Mouse (Mus musculus) spleen, postnatal 0 days (tissue): ENCODE measurements around the gene Opn1sw. TPM values are rescaled to one million over a fixed set of nuclear protein-coding genes. Genes with fewer than 3 reads are reported as not detected.

Experiments used
- polyA plus RNA-seq: library from polyadenylated mRNA; unstranded; fragments of >200 nt; fragmentation: Nextera tagmentation; extraction: Ambion mirVana; gene quantifications from 2 replicates; pipeline ENCODE4 v1.2.1, GENCODE M21; 2015

The Opn1sw gene
- 0.29 and 0.31 TPM in 2 replicates for polyA plus RNA-seq

DNA sequence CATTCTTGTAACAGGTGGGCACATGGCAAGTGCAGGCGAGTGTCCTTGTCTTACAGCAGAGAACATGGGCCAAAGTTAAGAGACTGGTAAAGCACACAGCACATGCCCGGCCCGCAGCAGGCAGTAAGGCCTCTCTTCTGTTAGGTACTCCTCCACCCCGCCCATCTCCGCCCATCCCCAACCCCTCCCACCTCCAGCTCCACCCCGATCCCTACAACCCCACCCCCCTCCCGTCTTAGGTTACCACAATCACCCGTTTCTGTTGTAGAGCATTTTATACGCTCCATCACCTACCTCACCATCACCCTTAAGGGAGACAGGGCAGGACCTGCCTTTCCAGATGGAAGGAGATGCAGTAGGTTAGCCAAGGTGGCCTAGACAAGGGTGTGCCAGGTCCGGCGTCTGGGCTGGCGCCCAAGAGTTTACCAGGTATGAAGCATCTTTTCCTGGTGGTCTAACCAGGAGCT lies at the start of gene Opn1sw:
Opn1sw (minus strand) TSS at position 417 of the 467 bp plus-strand sequence.

DNA sequence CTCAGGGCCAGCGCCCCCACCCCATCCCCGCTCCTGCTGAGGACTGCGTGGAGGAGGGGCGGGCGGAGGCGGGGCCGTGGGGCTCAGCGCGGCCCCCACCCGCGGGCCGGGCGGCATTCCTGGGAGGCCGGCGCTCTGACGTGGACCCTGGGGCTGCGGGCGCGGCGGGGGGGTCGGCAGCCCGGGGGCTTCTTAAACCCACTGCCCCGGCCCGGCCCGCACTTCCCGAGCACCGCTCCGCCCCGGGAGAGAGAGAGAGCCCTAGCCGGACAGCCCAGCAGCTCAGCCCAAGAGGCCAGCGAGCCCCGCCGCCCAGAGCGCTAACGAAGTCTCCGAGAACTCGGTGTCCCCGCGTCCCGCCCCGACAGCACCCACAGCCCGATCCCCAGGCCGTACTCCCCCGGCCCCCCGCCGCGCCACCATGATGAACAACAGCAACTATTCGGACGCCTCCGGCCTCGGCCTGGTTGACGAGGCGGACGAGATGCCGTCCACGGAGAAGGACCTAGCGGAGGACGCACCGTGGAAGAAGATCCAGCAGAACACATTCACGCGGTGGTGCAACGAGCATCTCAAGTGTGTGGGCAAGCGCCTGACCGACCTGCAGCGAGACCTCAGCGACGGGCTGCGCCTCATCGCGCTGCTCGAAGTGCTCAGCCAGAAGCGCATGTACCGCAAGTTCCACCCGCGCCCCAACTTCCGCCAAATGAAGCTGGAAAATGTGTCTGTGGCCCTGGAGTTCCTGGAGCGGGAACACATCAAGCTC lies 45.0 kb upstream of the Opn1sw start, which contains the start of gene Flnc:
Flnc (plus strand) TSS at position 219 of the 766 bp plus-strand sequence.

DNA sequence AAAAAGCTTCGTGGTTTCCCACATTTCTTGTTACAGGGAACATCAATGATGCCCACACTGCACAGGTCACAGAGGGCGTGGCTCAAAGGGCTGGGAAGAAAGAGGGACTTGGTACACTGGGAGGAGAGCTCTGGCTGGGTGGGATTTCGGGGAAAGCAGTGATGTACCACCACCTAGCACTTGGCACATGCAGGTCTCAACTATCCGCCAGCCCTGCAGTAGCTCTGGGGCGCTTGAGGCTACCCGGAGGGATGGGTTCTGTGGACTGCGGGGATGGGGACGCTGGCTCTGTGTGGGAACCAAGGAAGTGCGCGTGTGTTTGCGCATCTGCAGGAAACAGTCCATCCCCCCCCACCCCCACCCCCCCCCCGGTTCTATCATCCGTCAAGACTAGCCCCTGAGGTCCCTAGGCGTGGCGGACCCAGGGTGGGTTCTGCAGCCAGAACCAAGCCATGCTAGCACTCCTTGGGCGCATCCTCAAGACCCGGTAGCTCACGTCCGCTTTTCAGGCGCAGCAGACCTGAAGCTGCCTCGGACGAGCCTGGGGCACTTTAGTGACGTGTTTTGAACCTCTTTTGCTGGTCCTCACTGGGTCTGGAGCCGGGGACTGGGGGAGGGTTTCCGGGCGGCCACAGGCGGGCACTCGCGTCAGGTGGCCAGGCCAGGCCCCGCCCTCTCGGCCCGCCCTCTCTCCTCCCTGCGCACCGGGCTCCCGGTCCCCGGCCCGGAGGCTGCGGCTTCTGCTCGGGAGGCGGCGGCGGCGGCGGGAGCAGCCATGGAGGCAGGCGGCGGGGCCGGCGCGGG lies 7.8 kb upstream of the Opn1sw start, which contains the start of gene Ccdc136:
Ccdc136 (plus strand) TSS at position 400 of the 804 bp plus-strand sequence.

DNA sequence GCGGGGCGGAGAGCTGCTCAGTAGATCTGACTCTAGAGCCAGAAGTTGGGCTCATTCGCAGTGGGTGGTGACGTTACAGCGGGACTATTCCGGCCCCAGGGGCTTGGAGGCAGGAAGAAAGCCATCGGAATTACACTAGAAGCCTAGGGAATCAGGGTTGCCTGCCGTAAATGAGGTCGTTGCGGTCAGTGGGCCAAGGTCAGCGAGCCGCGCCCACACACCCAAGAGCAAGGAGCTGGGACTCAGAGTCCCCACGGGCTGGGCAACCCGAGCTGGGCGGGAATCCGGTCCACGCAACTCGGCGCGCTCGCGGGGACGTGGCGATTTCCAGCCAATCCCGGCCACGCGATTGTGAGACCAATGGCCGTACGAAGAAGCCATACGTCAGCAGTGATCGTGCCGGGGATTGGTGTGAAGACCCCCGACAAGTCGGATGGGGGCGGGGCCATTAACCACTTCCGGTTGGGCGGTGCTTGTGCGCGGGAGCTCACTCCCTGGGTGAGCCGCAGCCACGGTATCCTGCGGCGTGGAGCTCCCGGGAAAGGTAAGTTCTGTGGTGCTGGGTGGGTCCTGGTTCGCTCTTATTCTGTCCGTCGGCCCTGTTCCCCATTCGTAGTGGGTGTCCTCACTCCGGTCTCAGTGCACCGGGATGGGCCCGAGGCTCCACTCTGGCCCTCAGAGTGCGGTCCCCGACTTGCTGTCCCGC lies 40.5 kb downstream of the Opn1sw start, which contains the start of gene Calu:
Calu (plus strand) TSS at position 405 of the 706 bp plus-strand sequence.

Other genes with a start within 250 kb of the Opn1sw start
- 13.7 and 16.4 TPM in 2 replicates for gene Rbm28, start 223.5 kb downstream of the Opn1sw start, polyA plus RNA-seq
- 0.16 TPM in 2 replicates for gene Prrt4, start 208.9 kb downstream of the Opn1sw start, polyA plus RNA-seq
- gene Impdh1, start 172.1 kb downstream of the Opn1sw start, polyA plus RNA-seq = 15.9 and 20.6 TPM in 2 replicates
- 19.7 and 22.7 TPM in 2 replicates for gene Hilpda, start 116.0 kb downstream of the Opn1sw start, polyA plus RNA-seq
- gene Fam71f2, start 108.9 kb downstream of the Opn1sw start, polyA plus RNA-seq = 0.19 and 0.39 TPM in 2 replicates
- not detected in 2 replicates for gene Fam71f1, start 69.3 kb downstream of the Opn1sw start, polyA plus RNA-seq
- gene Calu, start 40.4 kb downstream of the Opn1sw start, polyA plus RNA-seq = 78.6 and 88.1 TPM in 2 replicates
- gene Ccdc136, start 7.8 kb upstream of the Opn1sw start, polyA plus RNA-seq = 1.1 and 1.7 TPM in 2 replicates
- gene Flnc, start 44.8 kb upstream of the Opn1sw start, polyA plus RNA-seq = 1.1 and 1.5 TPM in 2 replicates
- gene Atp6v1f, start 79.2 kb upstream of the Opn1sw start, polyA plus RNA-seq = 181 and 203 TPM in 2 replicates
- not detected in 2 replicates for gene Atp6v1fnb, start 83.0 kb upstream of the Opn1sw start, polyA plus RNA-seq
- 7.0 and 9.4 TPM in 2 replicates for gene Kcp, start 119.5 kb upstream of the Opn1sw start, polyA plus RNA-seq
- 15.0 and 22.0 TPM in 2 replicates for gene Irf5, start 138.2 kb upstream of the Opn1sw start, polyA plus RNA-seq
- 36.2 and 40.6 TPM in 2 replicates for gene Tnpo3, start 221.4 kb upstream of the Opn1sw start, polyA plus RNA-seq